Mouse (Mus musculus): Measurements from ENCODE around the gene Gabbr2. TPM values are rescaled to one million over a fixed set of nuclear protein-coding genes. Genes with fewer than 3 reads are reported as not detected.

The Gabbr2 gene
- total and polyA plus RNA-seq, 3 experiments = not detected

GRCm38 (mm10) chr4:46867779-46868178 is 123.9 kb downstream of the Gabbr2 start:
- no peak overlapping the region for H3K4me3 ChIP-seq (replicated peaks in 1 of 3; ENCODE audit: low read depth in 2 of 3, low read length in 2 of 3, poor library complexity in 1 of 3)
- H3K4me2 ChIP-seq (ENCODE audit: insufficient read depth, low read depth, poor library complexity, severe bottlenecking) = no peak overlapping the region
- H3K27me3 ChIP-seq (replicated peaks) = peaks cover 89% of the 10 kb centered on the region
- no peaks in the 10 kb centered on the region for H3K9me3 ChIP-seq (replicated peaks; ENCODE audit: low read length)
- H3K36me3 ChIP-seq (replicated peaks in 1 of 2; ENCODE audit: control insufficient read depth in 1 of 2, insufficient read depth in 1 of 2, low read length in 1 of 2) = no peaks in the 10 kb centered on the region
- no peak overlapping the region for H3K9ac ChIP-seq (ENCODE audit: insufficient read depth, low read depth)
- DNase-seq (ENCODE audit: extremely low read depth) = no peak
- no peaks in the 10 kb centered on the region for H3K79me2 ChIP-seq (replicated peaks; ENCODE audit: control insufficient read depth, extremely low read depth, insufficient read depth, poor library complexity, severe bottlenecking)
- in situ Hi-C loops (cut with MboI; ENCODE audit: low pct_ligation_motif_present, low pct_unique_long_range_greater_than_20kb, low sequenced_read_pairs) (no loop called here), dilution Hi-C loops (cut with MboI; ENCODE audit: extremely low pct_ligation_motif_present, extremely low pct_unique_long_range_greater_than_20kb, low sequenced_read_pairs) (no loop called here)
- H3K4me1 ChIP-seq (ENCODE audit: control insufficient read depth in 1 of 2, insufficient read depth in 2 of 2) = peaks cover 0 to 6% of the 10 kb centered on the region in 2 experiments; a peak in 1 of 4 replicates
- TF ChIP-seq ZMIZ1 (IDR thresholded peaks at IDR 0.05; ENCODE audit: low read depth, low read length) (no peak), MAFK (IDR thresholded peaks at IDR 0.05; ENCODE audit: insufficient replicate concordance, low read length) (no peak), USF2 (conservative IDR thresholded peaks at IDR 0.05; ENCODE audit: low read depth, low read length) (no peak), JUND (conservative IDR thresholded peaks at IDR 0.05; ENCODE audit: low read depth, low read length) (no peak)
- no peak overlapping the region for H3K27ac ChIP-seq (ENCODE audit: insufficient read depth, low read depth)

DNA sequence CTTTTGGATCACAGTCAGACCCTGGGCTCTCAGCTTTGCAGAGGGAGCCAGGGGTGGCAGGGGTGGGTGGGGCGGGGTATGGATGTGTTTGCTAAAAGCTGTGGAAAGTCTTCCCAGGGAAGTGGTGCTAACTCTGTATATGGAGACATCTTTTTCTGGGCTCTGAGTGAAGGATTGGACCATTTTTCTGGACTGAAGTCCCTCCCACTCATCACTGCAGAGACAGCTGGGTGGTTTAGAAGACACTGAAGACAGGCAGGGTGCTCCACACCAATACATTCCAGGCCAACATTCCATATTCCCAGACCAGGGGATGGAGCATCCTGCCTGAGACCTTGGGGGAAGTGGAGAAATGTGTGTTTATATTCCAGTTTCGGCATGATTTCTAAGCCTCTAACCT is 125.6 kb downstream of the Gabbr2 start:
- no peak overlapping the region for H3K4me2 ChIP-seq (ENCODE audit: insufficient read depth, low read depth, poor library complexity, severe bottlenecking)
- no peaks in the 10 kb centered on the region for H3K36me3 ChIP-seq (replicated peaks in 1 of 2; ENCODE audit: control insufficient read depth in 1 of 2, insufficient read depth in 1 of 2, low read length in 1 of 2)
- in situ Hi-C loops (cut with MboI; ENCODE audit: low pct_ligation_motif_present, low pct_unique_long_range_greater_than_20kb, low sequenced_read_pairs) = no loop called here
- TF ChIP-seq JUN (IDR thresholded peaks at IDR 0.05; ENCODE audit: insufficient read depth, low read depth, low read length) (no peak), ELF1 (IDR thresholded peaks at IDR 0.05; ENCODE audit: low read depth, low read length) (no peak), NELFE (IDR thresholded peaks at IDR 0.05; ENCODE audit: low read depth, low read length) (no peak), MAFK (IDR thresholded peaks at IDR 0.05; ENCODE audit: insufficient replicate concordance, low read length) (no peak), IRF4 (IDR thresholded peaks at IDR 0.05; ENCODE audit: low read depth, low read length) (no peak), TCF12 (IDR thresholded peaks at IDR 0.05; ENCODE audit: low read depth, low read length) (no peak), ZKSCAN1 (IDR thresholded peaks at IDR 0.05; ENCODE audit: borderline replicate concordance, low read depth, low read length) (no peak), USF2 (conservative IDR thresholded peaks at IDR 0.05; ENCODE audit: low read depth, low read length) (no peak), EP300 (IDR thresholded peaks at IDR 0.05; ENCODE audit: low read length) (no peak)
- H3K4me1 ChIP-seq (ENCODE audit: control insufficient read depth in 1 of 2, insufficient read depth in 2 of 2) = peaks cover 0 to 6% of the 10 kb centered on the region in 2 experiments; a peak in 1 of 4 replicates
- no peaks in the 10 kb centered on the region for H3K79me2 ChIP-seq (replicated peaks; ENCODE audit: control insufficient read depth, extremely low read depth, insufficient read depth, poor library complexity, severe bottlenecking)
- no peak for DNase-seq (ENCODE audit: extremely low read depth)
- no peaks in the 10 kb centered on the region for H3K9me3 ChIP-seq (replicated peaks; ENCODE audit: low read length)
- H3K27ac ChIP-seq (ENCODE audit: insufficient read depth, low read depth) = no peak overlapping the region
- H3K9ac ChIP-seq (ENCODE audit: insufficient read depth, low read depth) = no peak overlapping the region
- H3K4me3 ChIP-seq (replicated peaks in 1 of 3; ENCODE audit: low read depth in 2 of 3, low read length in 2 of 3, poor library complexity in 1 of 3) = no peak overlapping the region
- H3K27me3 ChIP-seq (replicated peaks) = peaks cover 81% of the 10 kb centered on the region
- dilution Hi-C loops (cut with MboI; ENCODE audit: extremely low pct_ligation_motif_present, extremely low pct_unique_long_range_greater_than_20kb, low sequenced_read_pairs) = no loop called here

DNA sequence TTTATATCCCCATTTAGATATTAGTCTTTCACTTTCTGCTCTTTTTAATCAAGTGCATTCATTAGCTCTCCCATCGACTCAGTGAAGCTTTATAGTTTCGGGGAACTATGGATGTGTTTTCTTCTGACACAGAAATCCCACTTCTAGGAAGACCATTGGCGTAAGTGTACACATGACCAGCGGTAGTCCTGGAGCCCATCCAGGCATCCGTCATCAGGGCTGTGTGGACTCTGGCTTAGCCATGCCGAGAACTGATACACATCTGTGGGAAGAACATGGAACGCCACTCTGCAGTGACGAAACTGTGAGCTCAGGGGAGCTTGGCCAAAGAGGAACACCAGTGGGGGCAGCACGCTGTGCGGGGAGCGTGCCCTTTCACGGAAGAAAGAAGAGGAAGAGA is 128.0 kb downstream of the Gabbr2 start:
- Histone ChIP-seq H3K27me3 (replicated peaks) (peaks cover 70% of the 10 kb centered on the region), H3K4me1 (ENCODE audit: control insufficient read depth in 1 of 2, insufficient read depth in 2 of 2) (peaks cover 0 to 6% of the 10 kb centered on the region in 2 experiments; a peak in 1 of 4 replicates), H3K4me3 (replicated peaks in 1 of 3; ENCODE audit: low read depth in 2 of 3, low read length in 2 of 3, poor library complexity in 1 of 3) (no peak overlapping the region), H3K79me2 (replicated peaks; ENCODE audit: control insufficient read depth, extremely low read depth, insufficient read depth, poor library complexity, severe bottlenecking) (no peaks in the 10 kb centered on the region), H3K27ac (ENCODE audit: insufficient read depth, low read depth) (no peak overlapping the region), H3K36me3 (replicated peaks in 1 of 2; ENCODE audit: control insufficient read depth in 1 of 2, insufficient read depth in 1 of 2, low read length in 1 of 2) (no peaks in the 10 kb centered on the region), H3K9me3 (replicated peaks; ENCODE audit: low read length) (no peaks in the 10 kb centered on the region), H3K4me2 (ENCODE audit: insufficient read depth, low read depth, poor library complexity, severe bottlenecking) (no peak overlapping the region), H3K9ac (ENCODE audit: insufficient read depth, low read depth) (no peak overlapping the region)
- dilution Hi-C loops (cut with MboI; ENCODE audit: extremely low pct_ligation_motif_present, extremely low pct_unique_long_range_greater_than_20kb, low sequenced_read_pairs) = no loop called here
- DNase-seq (ENCODE audit: extremely low read depth) = no peak
- in situ Hi-C loops (cut with MboI; ENCODE audit: low pct_ligation_motif_present, low pct_unique_long_range_greater_than_20kb, low sequenced_read_pairs) = no loop called here
- TF ChIP-seq EP300 (IDR thresholded peaks at IDR 0.05; ENCODE audit: low read length) (no peak), SMC3 (IDR thresholded peaks at IDR 0.05; ENCODE audit: low read depth, low read length) (no peak), GABPA (IDR thresholded peaks at IDR 0.05; ENCODE audit: insufficient replicate concordance, low read depth, low read length) (no peak), ZMIZ1 (IDR thresholded peaks at IDR 0.05; ENCODE audit: low read depth, low read length) (no peak), IRF4 (IDR thresholded peaks at IDR 0.05; ENCODE audit: low read depth, low read length) (no peak), POLR2A (IDR thresholded peaks at IDR 0.05; ENCODE audit: low read depth, low read length) (no peak), ETS1 (conservative IDR thresholded peaks at IDR 0.05; ENCODE audit: low read depth, low read length) (no peak), JUND (conservative IDR thresholded peaks at IDR 0.05; ENCODE audit: low read depth, low read length) (no peak), RAD21 (IDR thresholded peaks at IDR 0.05; ENCODE audit: low read depth, low read length) (no peak), CTCF (conservative IDR thresholded peaks at IDR 0.05 in 1 of 2, IDR thresholded peaks at IDR 0.05 in 1 of 2; ENCODE audit: low read depth in 2 of 2, low read length in 2 of 2) (no peak), SIN3A (IDR thresholded peaks at IDR 0.05; ENCODE audit: low read length) (no peak), TBP (conservative IDR thresholded peaks at IDR 0.05; ENCODE audit: low read depth, low read length) (no peak), ZKSCAN1 (IDR thresholded peaks at IDR 0.05; ENCODE audit: borderline replicate concordance, low read depth, low read length) (no peak), CHD2 (IDR thresholded peaks at IDR 0.05; ENCODE audit: low read length) (no peak), MAX (IDR thresholded peaks at IDR 0.05; ENCODE audit: low read length) (no peak), BHLHE40 (IDR thresholded peaks at IDR 0.05; ENCODE audit: low read depth, low read length) (no peak), MXI1 (IDR thresholded peaks at IDR 0.05; ENCODE audit: low read depth, low read length) (no peak)
